Mouse (Mus musculus): ENCODE measurements around the gene Gh.

The Gh gene

DNA sequence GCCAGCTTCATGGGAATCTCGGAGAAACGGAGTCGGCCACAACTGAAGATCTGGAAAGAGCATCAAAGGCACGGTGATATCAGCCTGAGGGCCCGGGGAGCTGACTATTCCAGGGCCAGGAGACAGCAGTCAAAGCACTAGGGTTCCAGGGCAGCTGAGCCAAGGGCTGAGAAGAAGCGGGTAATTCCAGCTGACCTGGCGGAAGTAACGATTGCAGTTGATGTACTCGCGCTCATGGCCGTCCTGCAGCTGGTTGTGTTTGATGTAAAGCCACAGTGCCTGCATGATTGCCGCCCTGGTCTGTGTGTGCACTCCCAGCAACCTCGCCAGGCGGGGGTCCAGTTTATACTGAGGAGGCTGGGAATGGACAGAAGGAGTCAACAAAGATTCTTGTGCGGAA is 36.7 kb downstream of the Gh start:
- H3K9me3 ChIP-seq (ENCODE audit: low read length), result no peaks in the 10 kb centered on the region
- no peaks in the 10 kb centered on the region for H3K27me3 ChIP-seq (ENCODE audit: insufficient read depth, low read length)
- TF ChIP-seq CTCF (conservative IDR thresholded peaks at IDR 0.05; ENCODE audit: low read length), result no peak
- TF ChIP-seq POU5F1 (IDR thresholded peaks at IDR 0.05; ENCODE audit: borderline replicate concordance, low read length), result no peak
- TF ChIP-seq NANOG (IDR thresholded peaks at IDR 0.05; ENCODE audit: borderline replicate concordance, low read length), result no peak
- H3K4me3 ChIP-seq (replicated peaks; ENCODE audit: low read length), result no peak overlapping the region
- H3K36me3 ChIP-seq (ENCODE audit: insufficient read depth, low read length), result peaks cover 80% of the 10 kb centered on the region
- peaks cover 87% of the 10 kb centered on the region for H3K4me1 ChIP-seq (replicated peaks; ENCODE audit: low read depth, low read length)

DNA sequence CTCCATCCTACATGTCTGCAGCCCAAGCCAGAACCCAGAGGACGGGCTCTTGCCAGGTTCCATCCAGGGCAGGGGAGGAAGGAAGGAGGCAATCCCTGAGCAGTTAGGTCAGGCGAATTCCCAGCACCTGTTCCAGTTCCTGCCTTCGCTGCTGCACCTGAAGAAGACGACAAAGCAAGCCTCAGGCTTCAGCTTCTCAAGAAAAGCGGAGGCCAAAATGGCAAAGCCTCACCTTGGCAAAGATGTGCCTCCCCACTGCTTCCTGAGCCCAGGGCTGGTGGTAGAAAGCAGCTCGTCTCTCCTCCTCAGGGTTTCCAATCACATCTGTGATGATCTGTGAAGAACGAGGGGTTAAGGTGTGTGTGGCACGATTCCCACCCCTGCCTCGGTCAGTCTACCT is 37.7 kb downstream of the Gh start:
- peaks cover 87% of the 10 kb centered on the region for H3K36me3 ChIP-seq (ENCODE audit: insufficient read depth, low read length)
- H3K9me3 ChIP-seq (ENCODE audit: low read length), result no peaks in the 10 kb centered on the region
- peaks cover 86% of the 10 kb centered on the region for H3K4me1 ChIP-seq (replicated peaks; ENCODE audit: low read depth, low read length)
- H3K4me3 ChIP-seq (replicated peaks; ENCODE audit: low read length), result no peak overlapping the region
- TF ChIP-seq POU5F1 (IDR thresholded peaks at IDR 0.05; ENCODE audit: borderline replicate concordance, low read length) (no peak), CTCF (conservative IDR thresholded peaks at IDR 0.05; ENCODE audit: low read length) (no peak), NANOG (IDR thresholded peaks at IDR 0.05; ENCODE audit: borderline replicate concordance, low read length) (no peak)
- no peaks in the 10 kb centered on the region for H3K27me3 ChIP-seq (ENCODE audit: insufficient read depth, low read length)

DNA sequence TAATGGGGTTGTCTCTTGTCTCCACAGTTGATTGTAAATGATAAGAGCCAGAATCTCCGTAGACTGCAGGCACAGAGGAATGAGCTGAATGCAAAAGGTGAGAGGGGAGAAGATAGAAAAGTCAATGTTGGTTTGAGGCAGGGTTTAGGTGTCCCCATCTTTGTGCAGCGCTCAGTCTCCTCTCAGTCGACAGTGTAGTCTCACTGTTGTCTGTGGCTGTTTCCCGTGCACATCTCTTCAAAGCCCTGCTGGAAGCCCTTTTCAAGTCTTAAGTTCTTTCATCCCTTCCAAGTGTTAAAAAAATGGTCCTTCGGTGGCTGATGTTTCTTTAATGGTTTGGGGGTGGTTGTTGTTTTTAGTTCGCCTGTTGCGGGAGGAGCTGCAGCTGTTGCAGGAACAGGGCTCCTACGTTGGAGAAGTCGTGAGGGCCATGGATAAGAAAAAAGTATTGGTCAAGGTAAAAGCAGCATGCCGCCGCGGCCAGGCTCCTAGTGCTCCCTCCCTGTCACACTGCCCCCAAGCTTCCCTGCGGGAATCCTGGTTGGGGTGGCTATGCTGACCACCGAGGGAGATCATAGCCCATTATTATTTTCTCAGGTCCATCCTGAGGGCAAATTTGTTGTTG is 40.7 kb downstream of the Gh start:
- peaks cover 86% of the 10 kb centered on the region for H3K36me3 ChIP-seq (ENCODE audit: insufficient read depth, low read length)
- TF ChIP-seq POU5F1 (IDR thresholded peaks at IDR 0.05; ENCODE audit: borderline replicate concordance, low read length), result no peak
- TF ChIP-seq CTCF (conservative IDR thresholded peaks at IDR 0.05; ENCODE audit: low read length), result no peak
- TF ChIP-seq NANOG (IDR thresholded peaks at IDR 0.05; ENCODE audit: borderline replicate concordance, low read length), result no peak
- H3K9me3 ChIP-seq (ENCODE audit: low read length), result no peaks in the 10 kb centered on the region

DNA sequence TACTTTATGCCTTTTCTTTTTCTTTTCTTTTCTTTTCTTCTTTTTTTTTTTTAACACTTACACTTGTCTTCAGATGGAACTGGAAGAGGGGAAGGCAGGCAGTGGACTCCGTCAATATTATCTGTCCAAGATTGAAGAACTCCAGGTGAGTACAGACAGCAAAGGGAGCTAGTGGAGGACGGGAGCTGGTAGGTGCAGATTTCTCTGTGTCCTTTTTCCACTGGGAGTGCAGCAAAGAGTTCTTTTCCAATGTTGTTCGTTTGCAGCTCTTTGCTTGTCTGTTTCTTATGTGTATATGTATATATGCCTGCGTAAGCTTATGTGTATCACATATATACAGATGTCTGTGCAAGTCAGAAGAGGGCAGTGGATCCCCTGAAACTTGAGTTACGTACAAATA is 44.9 kb downstream of the Gh start:
- Histone ChIP-seq H3K4me1 (replicated peaks; ENCODE audit: low read depth, low read length) (peaks cover 79% of the 10 kb centered on the region), H3K9me3 (ENCODE audit: low read length) (no peaks in the 10 kb centered on the region), H3K36me3 (ENCODE audit: insufficient read depth, low read length) (peaks cover 75% of the 10 kb centered on the region), H3K27me3 (ENCODE audit: insufficient read depth, low read length) (no peaks in the 10 kb centered on the region), H3K4me3 (replicated peaks; ENCODE audit: low read length) (peak overlapping the region; percentile 98)
- TF ChIP-seq NANOG (IDR thresholded peaks at IDR 0.05; ENCODE audit: borderline replicate concordance, low read length) (no peak), POU5F1 (IDR thresholded peaks at IDR 0.05; ENCODE audit: borderline replicate concordance, low read length) (no peak), CTCF (conservative IDR thresholded peaks at IDR 0.05; ENCODE audit: low read length) (no peak)

More for the DNA sequence above, 40.7 kb downstream of the Gh start:
- H3K4me3 ChIP-seq (replicated peaks; ENCODE audit: low read length), result no peak overlapping the region
- H3K27me3 ChIP-seq (ENCODE audit: insufficient read depth, low read length), result no peaks in the 10 kb centered on the region
- H3K4me1 ChIP-seq (replicated peaks; ENCODE audit: low read depth, low read length), result peaks cover 82% of the 10 kb centered on the region

DNA sequence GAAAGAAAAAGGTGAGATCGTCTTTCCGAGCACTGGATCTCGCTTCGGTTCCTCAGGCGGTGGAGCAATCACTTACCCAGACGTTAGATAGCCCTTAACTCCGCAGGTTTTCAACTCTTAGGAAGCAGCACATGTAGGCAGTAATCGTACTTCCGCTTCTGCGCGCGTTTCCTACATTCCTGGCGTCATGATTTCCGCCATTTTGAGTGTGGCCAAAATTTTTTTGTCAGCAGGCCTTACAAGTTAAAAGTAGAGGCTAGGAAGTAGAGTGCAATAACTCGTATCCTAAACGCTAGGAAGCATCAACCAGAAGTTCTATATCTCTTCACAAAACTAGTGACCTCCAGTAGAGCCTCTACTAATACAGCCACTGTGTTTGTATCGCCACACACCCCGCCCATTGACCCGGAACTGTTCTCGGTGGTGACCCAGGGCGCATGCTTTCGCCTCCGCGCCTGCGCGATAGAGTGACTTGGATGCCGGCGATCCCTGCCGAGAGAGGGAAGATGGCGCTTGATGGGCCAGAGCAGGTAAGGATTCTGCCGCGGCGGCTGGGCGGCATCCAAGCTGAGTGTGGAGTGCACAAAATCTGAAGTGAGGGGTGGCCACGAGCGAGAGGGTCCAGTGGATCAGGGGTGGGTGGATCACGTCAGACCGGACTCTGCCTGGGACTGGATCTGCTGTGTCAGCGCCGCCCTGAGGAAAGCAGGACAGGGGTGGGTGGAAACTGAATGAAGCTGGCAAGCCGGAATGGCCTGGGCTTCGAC is 45.8 kb downstream of the Gh start, which contains the start of the genes Ftsj3 and Psmc5:
TSS of gene Ftsj3 (minus strand) at position 395 of the 767 bp plus-strand sequence.
TSS of gene Psmc5 (plus strand) at position 470 of the 767 bp plus-strand sequence.
- H3K27me3 ChIP-seq (ENCODE audit: insufficient read depth, low read length), result no peaks in the 10 kb centered on the region
- peaks cover 75% of the 10 kb centered on the region for H3K36me3 ChIP-seq (ENCODE audit: insufficient read depth, low read length)
- no peaks in the 10 kb centered on the region for H3K9me3 ChIP-seq (ENCODE audit: low read length)
- H3K4me1 ChIP-seq (replicated peaks; ENCODE audit: low read depth, low read length), result peaks cover 69% of the 10 kb centered on the region
- no peak for TF ChIP-seq CTCF (conservative IDR thresholded peaks at IDR 0.05; ENCODE audit: low read length)
- TF ChIP-seq NANOG (IDR thresholded peaks at IDR 0.05; ENCODE audit: borderline replicate concordance, low read length), result no peak
- no peak for TF ChIP-seq POU5F1 (IDR thresholded peaks at IDR 0.05; ENCODE audit: borderline replicate concordance, low read length)
- H3K4me3 ChIP-seq (replicated peaks; ENCODE audit: low read length), result peak within 1 kb of the TSS; percentile 98

DNA sequence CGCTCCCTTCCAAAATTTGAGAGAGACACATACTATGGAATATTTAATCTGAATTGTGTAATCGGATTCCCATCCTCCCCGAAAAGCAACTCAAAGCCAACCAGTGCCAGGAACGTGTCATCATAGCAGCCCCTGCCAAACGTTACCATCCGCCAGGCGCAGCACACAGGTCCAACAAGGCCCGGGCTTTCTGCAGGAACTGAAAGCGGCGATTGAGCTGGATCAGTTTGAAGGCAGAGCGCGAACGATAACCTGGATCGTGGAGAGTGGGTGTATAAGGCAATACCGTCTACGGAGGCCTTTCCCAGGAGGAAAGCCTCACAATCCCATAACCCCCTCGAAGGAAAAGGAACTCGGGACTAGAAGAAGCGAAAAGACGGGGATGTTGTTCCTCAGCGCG is 46.5 kb downstream of the Gh start:
- Histone ChIP-seq H3K36me3 (ENCODE audit: insufficient read depth, low read length) (peaks cover 77% of the 10 kb centered on the region), H3K27me3 (ENCODE audit: insufficient read depth, low read length) (no peaks in the 10 kb centered on the region), H3K4me3 (replicated peaks; ENCODE audit: low read length) (peak overlapping the region; percentile 98), H3K4me1 (replicated peaks; ENCODE audit: low read depth, low read length) (peaks cover 69% of the 10 kb centered on the region), H3K9me3 (ENCODE audit: low read length) (no peaks in the 10 kb centered on the region)
- TF ChIP-seq POU5F1 (IDR thresholded peaks at IDR 0.05; ENCODE audit: borderline replicate concordance, low read length) (no peak), NANOG (IDR thresholded peaks at IDR 0.05; ENCODE audit: borderline replicate concordance, low read length) (no peak), CTCF (conservative IDR thresholded peaks at IDR 0.05; ENCODE audit: low read length) (no peak)

DNA sequence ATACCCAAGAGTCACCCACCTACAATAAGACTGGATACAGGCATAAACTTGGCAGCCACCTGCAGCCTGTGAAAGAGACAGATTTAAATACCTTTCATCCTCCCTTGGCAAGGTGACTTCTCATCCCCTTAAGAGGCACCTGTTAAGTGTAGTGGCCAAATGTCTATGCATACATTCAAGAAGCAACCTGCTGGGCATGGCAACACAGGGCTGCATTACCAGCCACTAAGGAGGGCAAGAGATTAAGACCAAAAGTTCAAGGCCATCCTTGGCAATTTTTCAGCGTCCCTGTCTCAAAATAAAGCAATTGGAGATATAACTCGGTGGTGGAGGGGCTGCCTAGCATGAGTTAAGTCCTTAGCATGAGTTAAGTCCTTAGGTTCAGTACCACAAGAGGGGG is 46.9 kb downstream of the Gh start:
- Histone ChIP-seq H3K36me3 (ENCODE audit: insufficient read depth, low read length) (peaks cover 81% of the 10 kb centered on the region), H3K4me1 (replicated peaks; ENCODE audit: low read depth, low read length) (peaks cover 69% of the 10 kb centered on the region), H3K27me3 (ENCODE audit: insufficient read depth, low read length) (no peaks in the 10 kb centered on the region), H3K9me3 (ENCODE audit: low read length) (no peaks in the 10 kb centered on the region), H3K4me3 (replicated peaks; ENCODE audit: low read length) (peak overlapping the region; percentile 98)
- TF ChIP-seq NANOG (IDR thresholded peaks at IDR 0.05; ENCODE audit: borderline replicate concordance, low read length) (no peak), POU5F1 (IDR thresholded peaks at IDR 0.05; ENCODE audit: borderline replicate concordance, low read length) (no peak), CTCF (conservative IDR thresholded peaks at IDR 0.05; ENCODE audit: low read length) (no peak)
